Mouse (Mus musculus): Measurements from ENCODE around the gene Nrl.

The Nrl gene

GRCm38 (mm10) chr14:55524785-55525184 is at the start of gene Nrl:
TSS of gene Nrl (minus strand) at chr14:55524981.
- no peak for DNase-seq (ENCODE audit: low spot score)

DNA sequence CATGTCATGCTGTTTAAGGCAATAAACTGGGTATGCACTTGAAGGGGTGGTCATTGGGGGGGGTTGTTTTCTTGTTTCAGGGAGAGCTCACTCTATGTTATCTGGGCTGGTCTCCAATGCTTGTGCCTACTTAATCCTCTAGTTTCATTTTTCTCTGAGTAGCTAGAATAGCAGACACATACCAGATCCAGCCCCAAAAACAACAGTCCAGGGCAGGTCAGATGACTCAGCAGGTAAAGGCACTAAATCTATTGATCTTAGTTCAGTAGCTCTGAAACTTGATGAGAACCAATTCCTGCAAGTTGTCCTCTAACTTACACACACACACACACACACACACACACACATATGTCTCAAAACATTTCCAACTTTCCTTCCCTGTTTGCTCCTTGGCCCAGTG is 47.0 kb upstream of the Nrl start:
- no peak for DNase-seq (ENCODE audit: low spot score)

- DNase-seq (ENCODE audit: low spot score), result no peak
Observed at GRCm38 (mm10) chr14:55570588-55570987, 45.8 kb upstream of the Nrl start.

DNA sequence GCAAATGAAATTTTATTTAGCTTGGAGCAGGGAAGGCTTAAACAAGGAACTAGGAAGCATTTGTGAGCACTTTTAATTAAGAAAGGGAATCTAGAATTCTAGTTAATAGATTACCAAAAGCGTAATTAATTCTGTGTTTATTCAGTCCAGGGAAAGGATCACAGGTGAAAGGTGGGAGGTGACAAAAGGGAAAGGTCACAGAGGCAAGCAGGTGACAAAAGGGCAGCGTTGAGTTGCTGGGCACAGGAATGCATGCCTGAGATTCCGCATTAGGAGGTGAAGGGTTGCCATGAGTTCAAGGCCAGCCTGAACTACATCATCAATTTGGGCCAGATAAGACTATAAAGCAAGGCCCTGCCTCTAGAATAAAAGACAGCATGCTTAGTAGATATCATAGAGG is 42.7 kb upstream of the Nrl start:
- DNase-seq (ENCODE audit: low spot score), result no peak

GRCm38 (mm10) chr14:55565748-55566147 is 41.0 kb upstream of the Nrl start:
- DNase-seq (ENCODE audit: low spot score), result no peak

GRCm38 (mm10) chr14:55563249-55563648 is 38.5 kb upstream of the Nrl start:
- DNase-seq (ENCODE audit: low spot score), result no peak

DNA sequence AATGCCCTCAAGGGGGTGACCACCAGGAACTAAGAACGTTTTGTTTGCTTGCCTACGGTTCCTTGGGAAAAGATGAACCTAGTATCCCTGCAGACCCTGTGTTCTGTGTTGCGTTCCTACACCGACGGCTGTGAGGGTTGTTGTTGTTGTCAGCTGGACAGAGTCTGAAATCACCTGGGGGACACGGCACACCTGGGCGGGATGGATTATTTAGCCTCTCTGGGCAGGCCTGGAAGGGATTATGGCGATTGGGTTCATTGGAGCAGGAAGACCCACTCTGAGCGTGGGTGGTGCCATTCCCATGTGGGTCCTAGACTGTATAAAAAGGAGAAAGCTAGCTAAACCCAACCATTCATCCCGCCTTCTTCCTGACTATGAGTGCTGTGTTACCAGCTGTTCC is 37.1 kb upstream of the Nrl start:
- DNase-seq (ENCODE audit: low spot score), result no peak

GRCm38 (mm10) chr14:55560202-55561073 is 35.7 kb upstream of the Nrl start, which contains the start of gene A730061H03Rik:
TSS of gene A730061H03Rik (minus strand) at chr14:55560406.
- DNase-seq (ENCODE audit: low spot score), result peak; percentile 95

DNA sequence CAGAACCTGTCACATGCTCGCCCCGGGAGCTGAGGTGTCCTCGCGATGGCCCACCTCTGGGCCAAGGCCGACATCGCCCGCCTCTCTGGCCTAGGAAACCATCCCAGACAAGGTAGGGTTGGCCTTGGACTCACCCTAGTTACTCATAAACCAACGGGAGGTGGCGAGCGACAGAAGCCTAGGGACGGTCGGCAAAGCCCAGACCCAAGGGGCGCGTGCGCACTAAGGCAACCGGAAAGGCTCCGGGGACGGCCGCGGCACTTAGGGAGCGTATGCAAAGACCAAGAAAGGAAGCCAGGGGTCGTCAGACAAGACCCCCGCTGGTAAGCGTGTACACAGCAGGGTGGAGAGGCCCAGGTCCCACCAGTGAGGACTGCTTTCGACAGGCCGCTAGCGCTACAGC is 35.0 kb upstream of the Nrl start, which contains the start of gene Dcaf11:
Gene Dcaf11 (plus strand): TSS at position 208 of the 403 bp plus-strand sequence.
- peak; percentile 86 for DNase-seq (ENCODE audit: low spot score)

DNA sequence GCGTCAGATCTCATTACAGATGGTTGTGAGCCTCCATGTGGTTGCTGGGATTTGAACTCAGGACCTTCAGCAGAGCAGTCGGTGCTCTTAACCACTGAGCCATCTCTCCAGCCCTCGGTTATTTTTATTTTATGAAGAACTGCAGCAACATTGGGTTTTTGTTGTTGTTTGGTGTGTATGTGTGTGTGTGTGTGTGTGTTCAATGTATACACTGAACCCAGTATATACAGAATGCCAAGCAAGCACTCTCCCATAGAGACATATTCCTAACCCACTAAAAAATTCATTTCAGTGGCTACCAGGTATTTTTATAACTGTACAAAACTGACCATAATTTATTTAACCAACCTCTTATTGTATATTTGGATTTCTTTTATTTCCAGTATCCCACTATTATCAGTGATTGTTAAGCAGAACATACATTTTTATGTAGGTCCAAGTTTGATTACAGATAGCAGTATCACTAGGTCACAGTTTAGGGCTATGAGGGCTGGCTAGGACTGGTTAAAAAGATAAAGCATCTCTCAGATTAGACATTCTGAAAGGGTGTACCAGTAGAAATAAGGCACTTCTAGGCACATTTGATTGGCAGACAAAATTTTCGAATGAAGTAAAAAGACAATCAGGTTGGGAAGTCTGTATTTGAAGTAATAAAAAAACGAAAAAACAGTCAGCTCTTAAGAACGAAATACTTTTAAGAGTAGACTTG is 34.1 kb upstream of the Nrl start:
- DNase-seq (ENCODE audit: low spot score), result no peak

- no peak for DNase-seq (ENCODE audit: low spot score)
Observed at GRCm38 (mm10) chr14:55557587-55557986, 32.8 kb upstream of the Nrl start.

GRCm38 (mm10) chr14:55557003-55557402 is 32.2 kb upstream of the Nrl start:
- DNase-seq (ENCODE audit: low spot score), result peak; percentile 48

- DNase-seq (ENCODE audit: low spot score), result no peak
Observed at GRCm38 (mm10) chr14:55555788-55556187, 31.0 kb upstream of the Nrl start.

- DNase-seq (ENCODE audit: low spot score), result no peak
Observed at GRCm38 (mm10) chr14:55554635-55555034, 29.9 kb upstream of the Nrl start.

DNA sequence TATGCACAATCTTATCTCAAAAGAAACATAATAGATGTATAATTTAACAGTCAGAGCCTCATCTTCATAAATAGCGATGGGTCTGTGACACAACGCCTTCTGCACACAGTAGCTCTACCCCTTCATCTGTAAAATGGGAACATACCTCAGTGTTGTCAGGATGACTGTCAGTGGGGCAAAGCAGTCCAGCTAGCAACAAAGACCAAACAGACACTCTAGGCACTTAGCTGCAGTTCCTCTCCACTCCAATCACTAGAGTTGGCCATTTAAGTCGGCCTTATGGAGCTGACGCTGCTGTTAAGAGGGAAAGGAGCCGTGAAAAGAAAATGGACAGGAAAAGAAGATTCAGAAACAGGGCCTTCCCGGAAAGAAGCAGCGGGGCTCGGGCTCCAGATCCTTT is 27.0 kb upstream of the Nrl start:
- no peak for DNase-seq (ENCODE audit: low spot score)

- DNase-seq (ENCODE audit: low spot score), result no peak
Observed at GRCm38 (mm10) chr14:55551347-55551746, 26.6 kb upstream of the Nrl start.

DNA sequence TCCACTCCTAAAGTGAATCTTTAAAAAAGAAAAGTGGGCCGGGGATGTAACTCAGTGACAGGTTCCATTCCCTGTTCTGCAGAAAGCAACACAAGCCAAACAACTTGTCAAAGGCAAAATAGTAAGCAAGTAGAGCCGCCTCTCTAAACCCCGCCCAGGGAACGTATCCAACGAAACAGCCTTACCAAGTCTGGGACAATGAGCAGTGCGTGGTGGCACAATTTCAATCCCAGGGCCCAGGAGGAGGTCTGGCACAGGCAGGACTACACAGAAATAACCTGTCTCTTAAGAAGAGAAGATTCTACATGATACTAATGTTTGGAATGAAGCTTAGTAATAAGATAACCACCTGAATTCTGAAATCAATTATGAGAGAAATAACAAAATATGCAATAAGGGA is 25.4 kb upstream of the Nrl start:
- DNase-seq (ENCODE audit: low spot score), result no peak

DNA sequence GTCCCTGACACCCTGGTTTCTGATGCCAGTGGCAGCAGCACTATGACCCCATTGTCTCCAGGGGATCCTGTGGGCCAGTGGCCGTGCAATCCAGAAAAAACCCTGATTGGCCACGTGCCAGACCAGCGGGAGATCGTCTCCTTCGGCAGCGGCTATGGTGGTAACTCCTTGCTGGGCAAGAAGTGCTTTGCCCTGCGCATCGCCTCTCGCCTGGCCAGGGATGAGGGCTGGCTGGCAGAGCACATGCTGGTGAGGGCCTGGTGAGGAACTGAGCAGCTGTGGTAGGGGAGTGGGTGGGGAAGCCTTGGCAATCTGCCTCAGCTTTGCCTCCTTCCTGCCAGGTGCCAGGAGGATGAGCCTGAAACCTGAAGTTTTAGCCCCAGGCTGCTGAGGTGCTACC is 19.6 kb upstream of the Nrl start:
- DNase-seq (ENCODE audit: low spot score), result no peak

DNA sequence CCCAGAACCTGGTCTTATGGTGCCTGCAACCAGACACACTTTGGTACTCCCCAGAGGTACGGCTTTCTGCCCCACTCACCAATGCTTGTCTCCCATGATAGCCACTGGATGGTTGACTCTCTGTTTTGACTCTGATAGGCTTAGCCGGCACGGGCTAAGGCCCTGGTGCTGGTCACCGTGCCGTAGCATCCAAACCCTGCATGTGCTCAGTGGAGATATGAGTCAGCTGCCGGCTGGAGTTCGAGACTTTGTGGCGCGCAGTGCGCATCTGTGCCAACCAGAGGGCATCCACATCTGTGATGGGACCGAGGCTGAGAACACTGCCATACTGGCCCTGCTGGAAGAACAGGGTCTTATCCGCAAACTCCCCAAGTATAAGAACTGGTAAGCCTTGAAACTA is 17.5 kb upstream of the Nrl start:
- no peak for DNase-seq (ENCODE audit: low spot score)

DNA sequence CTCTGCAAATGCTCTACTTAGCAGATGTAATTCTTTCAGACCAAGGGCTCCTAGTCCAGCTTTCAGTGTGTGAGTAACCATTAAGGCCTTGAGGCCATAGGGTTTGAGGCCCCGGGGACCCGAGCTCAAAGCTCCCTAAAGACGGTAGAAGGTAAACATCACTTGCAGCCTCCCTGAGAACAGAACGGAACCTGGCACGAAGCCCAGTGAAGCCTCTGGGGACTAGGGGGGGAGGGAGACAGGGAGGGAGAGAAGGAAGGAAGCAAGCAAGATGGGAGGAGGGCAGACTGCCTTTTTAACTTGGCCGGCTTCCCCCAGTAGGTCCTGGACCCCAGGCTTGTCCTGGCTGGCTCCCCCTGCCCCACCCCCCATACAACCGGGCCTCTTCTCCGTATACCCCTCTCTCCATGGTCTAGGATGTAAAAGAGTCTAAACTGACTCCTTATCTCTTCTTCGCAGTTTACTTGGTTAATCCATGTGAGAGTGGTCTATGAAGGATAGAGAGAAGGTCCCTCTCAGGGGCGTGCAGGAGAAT is 16.1 kb upstream of the Nrl start:
- peak; percentile 75 for DNase-seq (ENCODE audit: low spot score)

DNA sequence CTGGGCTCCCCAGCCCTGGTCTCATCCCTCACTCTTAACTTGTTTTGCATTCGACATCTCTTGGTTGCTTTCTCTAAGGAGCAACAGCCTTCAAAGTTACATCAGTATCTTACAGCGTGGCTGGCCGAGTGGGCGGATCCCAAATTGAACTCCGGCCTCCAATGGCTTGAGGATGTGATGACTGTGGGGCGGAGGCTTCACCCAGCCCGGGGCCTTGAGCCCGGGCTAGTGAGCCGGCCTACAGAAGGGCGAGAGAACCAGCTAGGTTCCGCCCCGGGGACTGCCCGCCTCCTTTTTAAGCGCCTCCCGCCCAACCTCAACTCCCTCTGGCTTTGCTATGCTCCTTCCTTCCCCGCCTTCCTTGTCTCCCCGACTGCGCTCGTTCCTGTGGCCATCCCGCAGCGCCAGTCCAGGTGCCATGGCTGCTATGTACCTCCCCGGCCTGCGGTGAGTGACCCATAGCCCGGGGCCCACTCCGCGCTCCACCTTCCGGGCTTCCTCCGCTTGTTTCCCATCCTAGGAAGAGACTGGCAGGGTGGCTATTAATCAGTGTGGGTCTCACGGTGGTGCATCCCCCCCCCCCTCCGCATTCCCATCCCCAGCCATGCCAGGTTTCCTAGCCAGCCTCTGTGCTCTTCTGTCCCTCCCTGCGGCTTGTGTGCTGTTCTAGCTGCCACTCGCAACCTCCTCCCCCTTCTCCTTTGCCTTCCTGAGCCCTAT is 15.4 kb upstream of the Nrl start, which contains the start of gene Pck2:
Gene Pck2 (plus strand): TSS at position 200 of the 720 bp plus-strand sequence.
- peak; percentile 59 for DNase-seq (ENCODE audit: low spot score)

DNA sequence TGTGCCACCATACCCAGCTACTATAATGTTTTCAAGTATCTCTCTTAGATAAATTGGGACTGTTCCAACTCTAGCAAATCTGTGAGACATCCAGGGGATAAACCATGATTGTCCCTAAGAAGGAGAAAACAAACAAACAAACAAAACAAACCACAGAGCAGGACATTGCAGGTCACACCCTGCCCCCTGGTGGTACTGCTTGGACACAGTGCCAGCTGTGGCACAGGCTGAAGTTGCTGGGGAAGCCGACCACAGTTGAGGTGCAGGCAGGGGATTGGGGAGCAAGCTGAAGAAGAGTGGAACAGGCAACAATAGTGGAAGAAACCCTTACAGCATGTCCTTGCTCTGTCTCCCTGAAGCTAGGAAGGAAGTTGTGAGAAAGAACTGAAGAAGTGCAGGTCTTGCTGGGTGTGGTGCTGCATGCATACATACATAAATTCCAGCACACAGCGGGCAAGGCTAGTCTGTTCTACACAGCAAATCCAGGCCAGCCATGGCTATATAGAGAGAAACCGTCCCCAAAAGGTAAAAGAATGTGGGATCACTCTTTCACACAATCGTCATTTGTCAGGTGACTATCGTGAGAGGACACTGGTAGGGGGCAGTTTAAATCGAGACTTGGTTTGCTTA is 11.4 kb upstream of the Nrl start:
- no peak for DNase-seq (ENCODE audit: low spot score)

Data from ovary, postnatal 10 days (tissue).